Mouse (Mus musculus): ENCODE data around the gene Igdcc3.

GRCm38 (mm10) chr9:65161188-65161587 lies 20.2 kb downstream of the Igdcc3 start:
- TF ChIP-seq CTCF (IDR thresholded peaks at IDR 0.05; ENCODE audit: extremely low read depth, insufficient read depth, insufficient read length, insufficient replicate concordance) (no peak), POLR2A (IDR thresholded peaks at IDR 0.05; ENCODE audit: low read depth, low read length) (no peak)

Data from spleen, adult 2 months (tissue).